ENCODE assay signal across 26 mouse cellular contexts in the genomic region with DNA sequence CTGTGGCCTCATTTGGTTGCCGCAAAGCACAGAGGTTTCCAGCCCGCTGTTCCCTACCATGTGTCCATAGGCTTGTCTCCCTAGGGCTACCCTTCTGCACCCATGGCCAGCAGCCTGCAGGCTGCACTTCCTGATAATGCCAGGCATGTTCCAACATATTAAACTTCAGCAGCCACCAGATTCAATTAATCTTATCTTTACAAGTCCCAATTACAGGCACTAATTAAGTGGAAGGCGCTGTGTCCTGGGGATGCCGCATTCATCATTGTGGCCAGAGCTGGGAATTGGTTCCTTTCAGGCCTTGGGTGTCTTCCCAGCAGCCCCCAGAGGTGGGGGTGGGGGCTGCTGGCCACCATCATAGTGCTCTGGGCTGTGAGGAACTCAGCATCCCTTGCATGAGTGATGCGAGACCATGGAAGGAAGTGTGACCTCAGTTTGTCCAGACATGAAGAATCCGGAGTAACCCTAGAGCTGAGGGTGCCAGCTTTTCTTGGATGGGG. TPM values are rescaled to one million over a fixed set of nuclear protein-coding genes. Genes with fewer than 3 reads are reported as not detected.
DNase-seq lines count a peak whose midpoint lies in the region; ATAC-seq and TF ChIP-seq lines count a peak whose summit lies in the region.
"Had no signal": no experiment of that assay in that cellular context is flagged by ENCODE, and none has a peak within 500 bp of the region (broad histone marks: within the 10 kb centered on the region; RNA-seq: fewer than 3 reads in every experiment).

No protein-coding gene starts in this region.

- peak overlapping the region; percentile 90 for H3K27ac ChIP-seq in hindbrain, embryonic 13.5 days
- H3K27ac ChIP-seq in hindbrain, embryonic 11.5 days (ENCODE audit: low read depth, low read length) = no peak overlapping the region
- peak overlapping the region; percentile 28; the same call in 1 of the 2 replicates for H3K27ac ChIP-seq in neural tube, embryonic 13.5 days (replicated peaks)
- H3K27ac ChIP-seq in hindbrain, embryonic 15.5 days (replicated peaks) = peak overlapping the region; percentile 34; the same call in 1 of the 2 replicates
- peak overlapping the region; percentile 90 for H3K27ac ChIP-seq in olfactory bulb, adult 2 months (ENCODE audit: insufficient read depth, low read depth, low read length)
- H3K27ac ChIP-seq: embryonic facial prominence, embryonic 13.5 days; gastrocnemius, adult 2 months; heart, embryonic 15.5 days; kidney, postnatal 0 days; liver, embryonic 13.5 days; stomach, embryonic 15.5 days had no signal

- DNase-seq in hindbrain, embryonic 11.5 days (ENCODE audit: low spot score) = no peak
- DNase-seq in neural tube, embryonic 10.5 days (ENCODE audit: extremely low spot score, low spot score) = no peak
- no peak for DNase-seq in right cerebral cortex, postnatal 36 days (ENCODE audit: low spot score in 2 of 2)
- DNase-seq: adrenal gland, postnatal 10 days; cerebellum, adult 8-10 months; cerebellum, postnatal 36 days; embryo, embryonic 11 days; gastrocnemius, adult 2 months; heart, postnatal 36 days; kidney, adult 2 months; layer of hippocampus, postnatal 36 days; liver, embryonic 13.5 days; lung, adult 2 months; lung, postnatal 14 days; right cerebral cortex, adult 18-20 months; thymus, adult 18-20 months; thymus, postnatal 36 days had no signal

- H3K4me1 ChIP-seq in hindbrain, embryonic 13.5 days (replicated peaks) = peaks cover 80% of the 10 kb centered on the region
- no peaks in the 10 kb centered on the region; the same call in 1 of the 2 replicates for H3K4me1 ChIP-seq in hindbrain, embryonic 11.5 days (replicated peaks; ENCODE audit: control insufficient read depth, insufficient read depth, low read length)
- H3K4me1 ChIP-seq in neural tube, embryonic 13.5 days (replicated peaks) = peaks cover 83% of the 10 kb centered on the region
- H3K4me1 ChIP-seq in hindbrain, embryonic 15.5 days (replicated peaks) = peaks cover 78% of the 10 kb centered on the region
- peaks cover 90% of the 10 kb centered on the region for H3K4me1 ChIP-seq in olfactory bulb, adult 2 months (ENCODE audit: control insufficient read depth, insufficient read depth, low read length)
- H3K4me1 ChIP-seq: embryonic facial prominence, embryonic 13.5 days had no signal

- TF ChIP-seq POLR2A in olfactory bulb, adult 2 months (IDR thresholded peaks at IDR 0.05; ENCODE audit: insufficient read depth, low read depth, low read length) = no peak

- no peak overlapping the region for H3K4me3 ChIP-seq in hindbrain, embryonic 13.5 days
- no peak overlapping the region for H3K4me3 ChIP-seq in hindbrain, embryonic 11.5 days (ENCODE audit: low read depth, low read length)
- no peak overlapping the region for H3K4me3 ChIP-seq in neural tube, embryonic 13.5 days
- H3K4me3 ChIP-seq in hindbrain, embryonic 15.5 days = no peak overlapping the region
- H3K4me3 ChIP-seq in olfactory bulb, adult 2 months (ENCODE audit: insufficient read depth, low read depth, low read length) = no peak overlapping the region
- H3K4me3 ChIP-seq: embryonic facial prominence, embryonic 13.5 days; erythroblast, embryonic 14.5 days; gastrocnemius, adult 2 months; heart, embryonic 15.5 days; liver, embryonic 13.5 days; stomach, embryonic 15.5 days had no signal

- no peaks in the 10 kb centered on the region for H3K9me3 ChIP-seq in hindbrain, embryonic 13.5 days
- no peaks in the 10 kb centered on the region for H3K9me3 ChIP-seq in hindbrain, embryonic 11.5 days (ENCODE audit: control insufficient read depth, low read length)
- no peaks in the 10 kb centered on the region for H3K9me3 ChIP-seq in neural tube, embryonic 13.5 days
- H3K9me3 ChIP-seq in hindbrain, embryonic 15.5 days = no peaks in the 10 kb centered on the region
- H3K9me3 ChIP-seq: embryonic facial prominence, embryonic 13.5 days; heart, embryonic 15.5 days; liver, embryonic 13.5 days; stomach, embryonic 15.5 days had no signal

- H3K4me2 ChIP-seq in hindbrain, embryonic 13.5 days = no peak overlapping the region
- H3K4me2 ChIP-seq in hindbrain, embryonic 11.5 days (replicated peaks; ENCODE audit: low read depth, low read length) = no peak overlapping the region
- H3K4me2 ChIP-seq in neural tube, embryonic 13.5 days = no peak overlapping the region
- H3K4me2 ChIP-seq in hindbrain, embryonic 15.5 days = no peak overlapping the region
- H3K4me2 ChIP-seq: embryonic facial prominence, embryonic 13.5 days; heart, embryonic 15.5 days; liver, embryonic 13.5 days; stomach, embryonic 15.5 days had no signal

- WGBS in hindbrain, embryonic 13.5 days = 75% methylated on average over 6 of the region's 6 CpGs
- 92% methylated on average over 6 of the region's 6 CpGs for WGBS in hindbrain, embryonic 11.5 days
- 76% methylated on average over 6 of the region's 6 CpGs for WGBS in neural tube, embryonic 13.5 days
- 65% methylated on average over 6 of the region's 6 CpGs for WGBS in hindbrain, embryonic 15.5 days
- WGBS in olfactory bulb, adult 2 months = 49% methylated on average over 6 of the region's 6 CpGs

- H3K36me3 ChIP-seq in hindbrain, embryonic 13.5 days = peaks cover 70% of the 10 kb centered on the region
- H3K36me3 ChIP-seq in hindbrain, embryonic 11.5 days (ENCODE audit: control insufficient read depth, insufficient read depth, low read length) = no peaks in the 10 kb centered on the region
- H3K36me3 ChIP-seq in neural tube, embryonic 13.5 days = peaks cover 63% of the 10 kb centered on the region
- peaks cover 21% of the 10 kb centered on the region for H3K36me3 ChIP-seq in hindbrain, embryonic 15.5 days

- no peak for ATAC-seq in hindbrain, embryonic 13.5 days (ENCODE audit: low FRiP score)
- no peak for ATAC-seq in hindbrain, embryonic 11.5 days (ENCODE audit: low FRiP score)
- no peak for ATAC-seq in neural tube, embryonic 13.5 days (ENCODE audit: low read depth)
- ATAC-seq in hindbrain, embryonic 15.5 days (ENCODE audit: low FRiP score, low read depth) = peak; percentile 20

- no peaks in the 10 kb centered on the region for H3K27me3 ChIP-seq in hindbrain, embryonic 13.5 days
- H3K27me3 ChIP-seq in hindbrain, embryonic 11.5 days (ENCODE audit: control insufficient read depth, insufficient read depth, low read length) = no peaks in the 10 kb centered on the region
- no peaks in the 10 kb centered on the region for H3K27me3 ChIP-seq in neural tube, embryonic 13.5 days
- no peaks in the 10 kb centered on the region for H3K27me3 ChIP-seq in hindbrain, embryonic 15.5 days
- H3K27me3 ChIP-seq: embryonic facial prominence, embryonic 13.5 days; heart, embryonic 15.5 days; liver, embryonic 13.5 days; stomach, embryonic 15.5 days had no signal

- TF ChIP-seq CTCF in olfactory bulb, adult 2 months (IDR thresholded peaks at IDR 0.05; ENCODE audit: insufficient read depth, low read depth, low read length) = no peak

- H3K9ac ChIP-seq in hindbrain, embryonic 13.5 days = peak overlapping the region; percentile 15; the same call in 1 of the 2 replicates
- H3K9ac ChIP-seq in hindbrain, embryonic 11.5 days (ENCODE audit: low read depth, low read length) = no peak overlapping the region
- no peak overlapping the region for H3K9ac ChIP-seq in neural tube, embryonic 13.5 days
- no peak overlapping the region for H3K9ac ChIP-seq in hindbrain, embryonic 15.5 days
- H3K9ac ChIP-seq: embryonic facial prominence, embryonic 13.5 days; heart, embryonic 15.5 days; liver, embryonic 13.5 days; stomach, embryonic 15.5 days had no signal

RNA-seq across cellular contexts. Expression of a gene that starts 42.5 kb away (rescaled TPM):
- polyA plus RNA-seq in hindbrain, embryonic 13.5 days (2015; fragmentation: Nextera tagmentation; extraction: Ambion mirVana) = 66.0 and 66.7 TPM in 2 replicates
- polyA plus RNA-seq in hindbrain, embryonic 11.5 days (2014; fragmentation: Nextera tagmentation; extraction: Ambion mirVana) = 33.7 and 39.0 TPM in 2 replicates
- polyA plus RNA-seq in neural tube, embryonic 13.5 days (2015; fragmentation: Nextera tagmentation; extraction: Ambion mirVana) = 72.1 and 77.9 TPM in 2 replicates
- polyA plus RNA-seq in hindbrain, embryonic 15.5 days (2015; fragmentation: Nextera tagmentation; extraction: Ambion mirVana) = 71.5 and 73.7 TPM in 2 replicates
- polyA plus RNA-seq in olfactory bulb, adult 2 months (2012; ENCODE audit: insufficient read depth, insufficient read length, low replicate concordance, missing spikeins) = not detected in 2 replicates

Comparison
In these comparisons a context has a peak if more than half of its experiments do, and no peak if none do; other contexts are left out.
1. RNA of a gene that starts 42.5 kb away (polyA plus RNA-seq): 72.1 to 77.9 TPM in neural tube, embryonic 13.5 days, 71.5 to 73.7 TPM in hindbrain, embryonic 15.5 days, 66.0 to 66.7 TPM in hindbrain, embryonic 13.5 days and 33.7 to 39.0 TPM in hindbrain, embryonic 11.5 days; not detected in olfactory bulb, adult 2 months; every median in the first group is over 10 times any median in the second.